Mouse (Mus musculus): ENCODE data around the gene Gm10643. TPM values are rescaled to one million over a fixed set of nuclear protein-coding genes. Genes with fewer than 3 reads are reported as not detected.

Gm10643 gene
- polyA plus RNA-seq, 1 experiment, result 0.49 TPM

GRCm38 (mm10) chr8:84059226-84059625, 5.7 kb downstream of the Gm10643 start:
- TF ChIP-seq FOSL1 (IDR thresholded peaks at IDR 0.05; ENCODE audit: insufficient read depth, low read length, poor library complexity, severe bottlenecking) (no peak), CTCF (IDR thresholded peaks at IDR 0.05; ENCODE audit: control insufficient read depth, insufficient read depth, insufficient read length) (no peak), MYOD1 (IDR thresholded peaks at IDR 0.05; ENCODE audit: control insufficient read depth, insufficient read length, low read depth) (no peak), MAX (IDR thresholded peaks at IDR 0.05) (no peak)
- H3K27me3 ChIP-seq (ENCODE audit: control insufficient read depth, insufficient read depth, insufficient read length), result no peaks in the 10 kb centered on the region
- no peak overlapping the region for H3ac ChIP-seq (ENCODE audit: control insufficient read depth, insufficient read length, low read depth)
- H3K79me2 ChIP-seq (ENCODE audit: control insufficient read depth, insufficient read depth), result no peaks in the 10 kb centered on the region
- no peaks in the 10 kb centered on the region for H3K36me3 ChIP-seq (ENCODE audit: control insufficient read depth, insufficient read depth)
- H3K79me3 ChIP-seq (ENCODE audit: low read depth), result no peaks in the 10 kb centered on the region
- no peak overlapping the region for H3K4me3 ChIP-seq (ENCODE audit: insufficient read depth, poor library complexity, severe bottlenecking)

GRCm38 (mm10) chr8:84057827-84058226, 7.1 kb downstream of the Gm10643 start:
- no peak overlapping the region for H3ac ChIP-seq (ENCODE audit: control insufficient read depth, insufficient read length, low read depth)
- H3K4me3 ChIP-seq (ENCODE audit: insufficient read depth, poor library complexity, severe bottlenecking), result no peak overlapping the region
- no peak for TF ChIP-seq FOSL1 (IDR thresholded peaks at IDR 0.05; ENCODE audit: insufficient read depth, low read length, poor library complexity, severe bottlenecking)
- H3K27me3 ChIP-seq (ENCODE audit: control insufficient read depth, insufficient read depth, insufficient read length), result no peaks in the 10 kb centered on the region
- H3K79me2 ChIP-seq (ENCODE audit: control insufficient read depth, insufficient read depth), result no peaks in the 10 kb centered on the region
- H3K79me3 ChIP-seq (ENCODE audit: low read depth), result no peaks in the 10 kb centered on the region
- H3K36me3 ChIP-seq (ENCODE audit: control insufficient read depth, insufficient read depth), result no peaks in the 10 kb centered on the region

GRCm38 (mm10) chr8:84053229-84053628, 11.7 kb downstream of the Gm10643 start:
- no peak for TF ChIP-seq CTCF (IDR thresholded peaks at IDR 0.05; ENCODE audit: control insufficient read depth, insufficient read depth, insufficient read length)
- H3K79me2 ChIP-seq (ENCODE audit: control insufficient read depth, insufficient read depth), result no peaks in the 10 kb centered on the region
- H3K27me3 ChIP-seq (ENCODE audit: control insufficient read depth, insufficient read depth, insufficient read length), result no peaks in the 10 kb centered on the region
- H3K79me3 ChIP-seq (ENCODE audit: low read depth), result no peaks in the 10 kb centered on the region
- no peak overlapping the region for H3K4me3 ChIP-seq (ENCODE audit: insufficient read depth, poor library complexity, severe bottlenecking)
- H3K36me3 ChIP-seq (ENCODE audit: control insufficient read depth, insufficient read depth), result no peaks in the 10 kb centered on the region
- H3ac ChIP-seq (ENCODE audit: control insufficient read depth, insufficient read length, low read depth), result no peak overlapping the region

- no peaks in the 10 kb centered on the region for H3K79me2 ChIP-seq (ENCODE audit: control insufficient read depth, insufficient read depth)
- H3K4me3 ChIP-seq (ENCODE audit: insufficient read depth, poor library complexity, severe bottlenecking), result no peak overlapping the region
- H3K27me3 ChIP-seq (ENCODE audit: control insufficient read depth, insufficient read depth, insufficient read length), result no peaks in the 10 kb centered on the region
- TF ChIP-seq MAX (IDR thresholded peaks at IDR 0.05), result no peak
- no peak for TF ChIP-seq MYOG (IDR thresholded peaks at IDR 0.05; ENCODE audit: control insufficient read depth, extremely low read depth, insufficient read length)
- no peak for TF ChIP-seq CEBPB (IDR thresholded peaks at IDR 0.05; ENCODE audit: low read depth)
- no peak for TF ChIP-seq CTCF (IDR thresholded peaks at IDR 0.05; ENCODE audit: control insufficient read depth, insufficient read depth, insufficient read length)
- no peak for TF ChIP-seq FOSL1 (IDR thresholded peaks at IDR 0.05; ENCODE audit: insufficient read depth, low read length, poor library complexity, severe bottlenecking)
- TF ChIP-seq USF1 (IDR thresholded peaks at IDR 0.05; ENCODE audit: low read depth), result no peak
- no peak for TF ChIP-seq MYOD1 (IDR thresholded peaks at IDR 0.05; ENCODE audit: control insufficient read depth, insufficient read length, low read depth)
- H3K79me3 ChIP-seq (ENCODE audit: low read depth), result no peaks in the 10 kb centered on the region
- H3ac ChIP-seq (ENCODE audit: control insufficient read depth, insufficient read length, low read depth), result no peak overlapping the region
- no peaks in the 10 kb centered on the region for H3K36me3 ChIP-seq (ENCODE audit: control insufficient read depth, insufficient read depth)
Measured at GRCm38 (mm10) chr8:84052746-84053145, 12.2 kb downstream of the Gm10643 start.

DNA sequence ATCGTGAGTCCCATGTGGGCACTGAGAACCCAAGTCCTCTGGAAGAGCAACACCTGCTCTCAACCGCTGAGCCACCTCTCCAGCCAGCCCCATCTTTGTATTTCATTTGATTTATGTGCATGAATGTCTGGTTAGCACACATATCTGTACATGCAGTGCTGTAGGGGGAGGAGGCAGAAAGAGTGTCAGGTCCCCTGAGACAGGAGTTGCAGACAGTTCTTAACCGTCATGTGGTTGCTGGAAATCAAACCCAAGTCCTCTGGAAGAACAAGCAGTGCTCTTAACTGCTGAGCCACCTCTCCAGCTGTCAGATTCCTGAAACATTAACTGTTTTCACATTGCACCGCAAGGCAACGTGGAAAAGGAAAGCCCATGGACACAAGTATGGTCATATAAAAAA, 16.8 kb downstream of the Gm10643 start:
- TF ChIP-seq CEBPB (IDR thresholded peaks at IDR 0.05; ENCODE audit: low read depth) (no peak), MYOD1 (IDR thresholded peaks at IDR 0.05; ENCODE audit: control insufficient read depth, insufficient read length, low read depth) (peak; percentile 1)
- Histone ChIP-seq H3K4me3 (ENCODE audit: insufficient read depth, poor library complexity, severe bottlenecking) (no peak overlapping the region), H3K79me2 (ENCODE audit: control insufficient read depth, insufficient read depth) (no peaks in the 10 kb centered on the region), H3K79me3 (ENCODE audit: low read depth) (no peaks in the 10 kb centered on the region), H3K27me3 (ENCODE audit: control insufficient read depth, insufficient read depth, insufficient read length) (no peaks in the 10 kb centered on the region), H3K36me3 (ENCODE audit: control insufficient read depth, insufficient read depth) (no peaks in the 10 kb centered on the region), H3ac (ENCODE audit: control insufficient read depth, insufficient read length, low read depth) (no peak overlapping the region)

GRCm38 (mm10) chr8:84046505-84046904, 18.4 kb downstream of the Gm10643 start:
- H3K27me3 ChIP-seq (ENCODE audit: control insufficient read depth, insufficient read depth, insufficient read length), result no peaks in the 10 kb centered on the region

More at GRCm38 (mm10) chr8:84046505-84046904, 18.4 kb downstream of the Gm10643 start:
- Histone ChIP-seq H3K79me3 (ENCODE audit: low read depth) (no peaks in the 10 kb centered on the region), H3K79me2 (ENCODE audit: control insufficient read depth, insufficient read depth) (no peaks in the 10 kb centered on the region), H3K4me3 (ENCODE audit: insufficient read depth, poor library complexity, severe bottlenecking) (no peak overlapping the region), H3ac (ENCODE audit: control insufficient read depth, insufficient read length, low read depth) (no peak overlapping the region), H3K36me3 (ENCODE audit: control insufficient read depth, insufficient read depth) (no peaks in the 10 kb centered on the region)
- TF ChIP-seq MAX (IDR thresholded peaks at IDR 0.05) (no peak), MYOG (IDR thresholded peaks at IDR 0.05; ENCODE audit: control insufficient read depth, extremely low read depth, insufficient read length) (no peak), FOSL1 (IDR thresholded peaks at IDR 0.05; ENCODE audit: insufficient read depth, low read length, poor library complexity, severe bottlenecking) (no peak), MYOD1 (IDR thresholded peaks at IDR 0.05; ENCODE audit: control insufficient read depth, insufficient read length, low read depth) (no peak), USF1 (IDR thresholded peaks at IDR 0.05; ENCODE audit: low read depth) (no peak), CTCF (IDR thresholded peaks at IDR 0.05; ENCODE audit: control insufficient read depth, insufficient read depth, insufficient read length) (no peak), CEBPB (IDR thresholded peaks at IDR 0.05; ENCODE audit: low read depth) (no peak)

Data from C2C12 (cell line).